Mouse (Mus musculus): ENCODE results near the gene Pzp. TPM values are rescaled to one million over a fixed set of nuclear protein-coding genes. Genes with fewer than 3 reads are reported as not detected.

Pzp gene
- polyA plus RNA-seq, 1 experiment: 0.94 TPM

GRCm38 (mm10) chr6:128464996-128465395, 61.5 kb downstream of the Pzp start:
- Histone ChIP-seq H3K9ac (ENCODE audit: low read depth, poor library complexity, severe bottlenecking) (no peak overlapping the region), H3K4me1 (ENCODE audit: control insufficient read depth, insufficient read depth, low read length) (peaks cover 10% of the 10 kb centered on the region), H3K36me3 (ENCODE audit: control insufficient read depth, insufficient read depth, low read length, poor library complexity, severe bottlenecking) (no peaks in the 10 kb centered on the region), H3K9me3 (replicated peaks; ENCODE audit: control insufficient read depth, insufficient read depth, low read length, poor library complexity, severe bottlenecking) (no peaks in the 10 kb centered on the region), H3K4me3 (ENCODE audit: low read depth, low read length) (no peak overlapping the region), H3K27me3 (ENCODE audit: control insufficient read depth, insufficient read depth, low read length, poor library complexity, severe bottlenecking) (no peaks in the 10 kb centered on the region), H3K27ac (ENCODE audit: insufficient read depth, low read length) (no peak overlapping the region)
- no peak for TF ChIP-seq POLR2A (IDR thresholded peaks at IDR 0.05; ENCODE audit: insufficient read depth, low read length)
- TF ChIP-seq EP300 (IDR thresholded peaks at IDR 0.05; ENCODE audit: insufficient read depth, low read depth, low read length): no peak
- TF ChIP-seq CTCF (IDR thresholded peaks at IDR 0.05; ENCODE audit: low read depth, low read length): no peak

GRCm38 (mm10) chr6:128461606-128462005, 64.9 kb downstream of the Pzp start:
- H3K9ac ChIP-seq (ENCODE audit: low read depth, poor library complexity, severe bottlenecking): no peak overlapping the region
- no peaks in the 10 kb centered on the region for H3K9me3 ChIP-seq (replicated peaks; ENCODE audit: control insufficient read depth, insufficient read depth, low read length, poor library complexity, severe bottlenecking)
- H3K27ac ChIP-seq (ENCODE audit: insufficient read depth, low read length): peak overlapping the region; percentile 72
- H3K4me1 ChIP-seq (ENCODE audit: control insufficient read depth, insufficient read depth, low read length): peaks cover 8% of the 10 kb centered on the region
- no peaks in the 10 kb centered on the region for H3K36me3 ChIP-seq (ENCODE audit: control insufficient read depth, insufficient read depth, low read length, poor library complexity, severe bottlenecking)
- H3K27me3 ChIP-seq (ENCODE audit: control insufficient read depth, insufficient read depth, low read length, poor library complexity, severe bottlenecking): no peaks in the 10 kb centered on the region
- TF ChIP-seq CTCF (IDR thresholded peaks at IDR 0.05; ENCODE audit: low read depth, low read length) (no peak), EP300 (IDR thresholded peaks at IDR 0.05; ENCODE audit: insufficient read depth, low read depth, low read length) (no peak), POLR2A (IDR thresholded peaks at IDR 0.05; ENCODE audit: insufficient read depth, low read length) (no peak)
- H3K4me3 ChIP-seq (ENCODE audit: low read depth, low read length): no peak overlapping the region

GRCm38 (mm10) chr6:128460729-128461503, 65.6 kb downstream of the Pzp start:
- Histone ChIP-seq H3K4me3 (ENCODE audit: low read depth, low read length) (no peak overlapping the region), H3K4me1 (ENCODE audit: control insufficient read depth, insufficient read depth, low read length) (peaks cover 8% of the 10 kb centered on the region), H3K9ac (ENCODE audit: low read depth, poor library complexity, severe bottlenecking) (no peak overlapping the region), H3K27ac (ENCODE audit: insufficient read depth, low read length) (peak overlapping the region; percentile 72), H3K9me3 (replicated peaks; ENCODE audit: control insufficient read depth, insufficient read depth, low read length, poor library complexity, severe bottlenecking) (no peaks in the 10 kb centered on the region), H3K36me3 (ENCODE audit: control insufficient read depth, insufficient read depth, low read length, poor library complexity, severe bottlenecking) (no peaks in the 10 kb centered on the region), H3K27me3 (ENCODE audit: control insufficient read depth, insufficient read depth, low read length, poor library complexity, severe bottlenecking) (no peaks in the 10 kb centered on the region)
- peak; percentile 69 for TF ChIP-seq EP300 (IDR thresholded peaks at IDR 0.05; ENCODE audit: insufficient read depth, low read depth, low read length)
- TF ChIP-seq POLR2A (IDR thresholded peaks at IDR 0.05; ENCODE audit: insufficient read depth, low read length): no peak

- 0 out of 2 replicates have a peak overlapping the region, but pooled peaks have one; percentile 5 for H3K9ac ChIP-seq (ENCODE audit: low read depth, poor library complexity, severe bottlenecking)
- no peaks in the 10 kb centered on the region for H3K27me3 ChIP-seq (ENCODE audit: control insufficient read depth, insufficient read depth, low read length, poor library complexity, severe bottlenecking)
- no peaks in the 10 kb centered on the region for H3K36me3 ChIP-seq (ENCODE audit: control insufficient read depth, insufficient read depth, low read length, poor library complexity, severe bottlenecking)
- TF ChIP-seq CTCF (IDR thresholded peaks at IDR 0.05; ENCODE audit: low read depth, low read length) (no peak), EP300 (IDR thresholded peaks at IDR 0.05; ENCODE audit: insufficient read depth, low read depth, low read length) (0 out of 2 replicates have a peak, but pooled peaks have one; percentile 48), POLR2A (IDR thresholded peaks at IDR 0.05; ENCODE audit: insufficient read depth, low read length) (no peak)
- H3K27ac ChIP-seq (ENCODE audit: insufficient read depth, low read length): peak overlapping the region; percentile 90
- no peaks in the 10 kb centered on the region for H3K9me3 ChIP-seq (replicated peaks; ENCODE audit: control insufficient read depth, insufficient read depth, low read length, poor library complexity, severe bottlenecking)
- no peak overlapping the region for H3K4me3 ChIP-seq (ENCODE audit: low read depth, low read length)
- peaks cover 4% of the 10 kb centered on the region for H3K4me1 ChIP-seq (ENCODE audit: control insufficient read depth, insufficient read depth, low read length)
Observed at GRCm38 (mm10) chr6:128460321-128460720, 66.2 kb downstream of the Pzp start.

GRCm38 (mm10) chr6:128457186-128457585, 69.3 kb downstream of the Pzp start:
- Histone ChIP-seq H3K27me3 (ENCODE audit: control insufficient read depth, insufficient read depth, low read length, poor library complexity, severe bottlenecking) (no peaks in the 10 kb centered on the region), H3K4me3 (ENCODE audit: low read depth, low read length) (no peak overlapping the region), H3K27ac (ENCODE audit: insufficient read depth, low read length) (peak overlapping the region; percentile 50), H3K36me3 (ENCODE audit: control insufficient read depth, insufficient read depth, low read length, poor library complexity, severe bottlenecking) (no peaks in the 10 kb centered on the region), H3K9ac (ENCODE audit: low read depth, poor library complexity, severe bottlenecking) (no peak overlapping the region), H3K9me3 (replicated peaks; ENCODE audit: control insufficient read depth, insufficient read depth, low read length, poor library complexity, severe bottlenecking) (no peaks in the 10 kb centered on the region), H3K4me1 (ENCODE audit: control insufficient read depth, insufficient read depth, low read length) (peaks cover 4% of the 10 kb centered on the region)
- TF ChIP-seq EP300 (IDR thresholded peaks at IDR 0.05; ENCODE audit: insufficient read depth, low read depth, low read length) (no peak), CTCF (IDR thresholded peaks at IDR 0.05; ENCODE audit: low read depth, low read length) (no peak), POLR2A (IDR thresholded peaks at IDR 0.05; ENCODE audit: insufficient read depth, low read length) (no peak)

GRCm38 (mm10) chr6:128455835-128456605, 70.5 kb downstream of the Pzp start:
- H3K9me3 ChIP-seq (replicated peaks; ENCODE audit: control insufficient read depth, insufficient read depth, low read length, poor library complexity, severe bottlenecking): no peaks in the 10 kb centered on the region
- peaks cover 1% of the 10 kb centered on the region for H3K4me1 ChIP-seq (ENCODE audit: control insufficient read depth, insufficient read depth, low read length)
- H3K27ac ChIP-seq (ENCODE audit: insufficient read depth, low read length): no peak overlapping the region
- no peaks in the 10 kb centered on the region for H3K27me3 ChIP-seq (ENCODE audit: control insufficient read depth, insufficient read depth, low read length, poor library complexity, severe bottlenecking)
- TF ChIP-seq EP300 (IDR thresholded peaks at IDR 0.05; ENCODE audit: insufficient read depth, low read depth, low read length) (no peak), CTCF (IDR thresholded peaks at IDR 0.05; ENCODE audit: low read depth, low read length) (no peak), POLR2A (IDR thresholded peaks at IDR 0.05; ENCODE audit: insufficient read depth, low read length) (no peak)
- H3K4me3 ChIP-seq (ENCODE audit: low read depth, low read length): no peak overlapping the region
- H3K36me3 ChIP-seq (ENCODE audit: control insufficient read depth, insufficient read depth, low read length, poor library complexity, severe bottlenecking): no peaks in the 10 kb centered on the region
- H3K9ac ChIP-seq (ENCODE audit: low read depth, poor library complexity, severe bottlenecking): no peak overlapping the region

Data from ES-Bruce4 (cell line).